Mouse (Mus musculus) bone marrow macrophage, adult 2 months (primary cell): ENCODE data around the gene Sigmar1.

Experiments used
- CTCF ChIP-seq: IDR thresholded peaks from 2 replicates; pipeline ENCODE4 v1.5.1; 2012; ENCODE audit warnings: low read depth, mild to moderate bottlenecking, low read length, moderate library complexity
- POLR2A ChIP-seq: IDR thresholded peaks from 2 replicates; pipeline ENCODE4 v1.6.1; 2012; ENCODE audit warnings: mild to moderate bottlenecking, low read depth, low read length, borderline replicate concordance

DNA sequence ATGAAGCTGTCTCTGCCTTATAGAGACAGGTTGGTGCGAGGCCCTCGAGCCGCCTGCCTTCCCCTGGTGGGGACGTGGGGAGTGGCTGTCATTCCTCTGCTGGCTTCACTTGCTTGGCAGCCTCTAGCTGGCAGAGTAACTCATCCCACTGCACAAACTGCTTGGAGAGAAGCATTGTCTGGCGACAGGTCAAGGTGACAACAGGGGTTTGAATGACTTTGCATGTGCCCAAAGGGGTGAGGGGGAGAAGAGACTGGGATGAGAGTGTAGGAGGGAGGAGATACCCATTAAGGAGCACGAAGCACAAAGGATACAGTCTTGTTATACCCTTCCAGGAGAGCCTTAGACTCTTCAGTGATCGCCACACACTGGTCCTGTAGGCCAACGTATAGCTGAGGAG is 40.9 kb downstream of the Sigmar1 start:
- TF ChIP-seq POLR2A (no peak), CTCF (no peak)
